Mouse (Mus musculus): Measurements from ENCODE around the gene Trip6.

The Trip6 gene

DNA sequence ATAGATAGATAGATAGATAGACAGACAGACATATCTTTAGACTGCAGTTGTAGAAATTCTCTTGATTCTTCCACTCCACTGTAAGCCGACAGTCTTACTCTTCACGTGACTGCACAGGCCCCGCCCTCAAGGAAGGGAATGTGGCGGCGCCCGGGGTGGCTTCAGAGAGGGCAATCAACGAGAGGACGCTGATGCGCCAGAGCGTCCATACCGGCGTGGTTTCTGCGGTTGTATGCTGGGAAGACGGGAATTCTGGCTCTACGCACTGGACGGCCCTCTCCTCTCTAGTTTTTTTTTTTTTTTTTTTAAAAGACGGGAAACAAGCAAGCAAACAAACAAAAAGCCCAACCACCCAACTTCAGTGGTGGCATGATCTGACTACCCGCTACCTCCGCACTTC lies 24.1 kb upstream of the Trip6 start:
- peak; percentile 86 for DNase-seq

DNA sequence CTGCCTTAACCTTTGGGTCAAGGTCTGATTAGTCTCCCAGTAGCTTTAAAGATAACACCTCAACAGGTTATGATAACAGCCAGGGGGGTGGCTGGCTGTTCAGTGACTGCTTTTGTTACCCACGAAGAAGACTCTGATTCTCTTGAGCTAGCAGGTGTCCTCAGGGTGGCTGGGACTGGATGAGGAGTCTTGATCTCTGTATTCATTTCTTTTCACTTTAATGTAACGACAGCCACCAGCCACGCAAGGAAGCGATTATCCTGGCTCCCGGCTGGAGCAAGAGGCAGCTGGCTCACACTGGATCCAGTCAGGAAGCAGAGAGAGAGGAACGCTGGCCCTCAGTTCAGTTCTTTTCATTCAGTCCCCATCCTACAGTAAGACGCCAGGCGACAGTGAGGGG lies 23.0 kb upstream of the Trip6 start:
- DNase-seq = no peak

GRCm38 (mm10) chr5:137335066-137335465 lies 20.9 kb upstream of the Trip6 start:
- DNase-seq = no peak

GRCm38 (mm10) chr5:137334317-137334716 lies 20.1 kb upstream of the Trip6 start:
- DNase-seq = no peak

- DNase-seq = peak; percentile 96
These were observed 19.4 kb upstream of the Trip6 start, which contains the start of gene Slc12a9 for GRCm38 (mm10) chr5:137333512-137334174. Gene Slc12a9, minus strand, starts transcription at chr5:137333597.

GRCm38 (mm10) chr5:137332857-137333511 lies 18.8 kb upstream of the Trip6 start:
- no peak for DNase-seq

DNA sequence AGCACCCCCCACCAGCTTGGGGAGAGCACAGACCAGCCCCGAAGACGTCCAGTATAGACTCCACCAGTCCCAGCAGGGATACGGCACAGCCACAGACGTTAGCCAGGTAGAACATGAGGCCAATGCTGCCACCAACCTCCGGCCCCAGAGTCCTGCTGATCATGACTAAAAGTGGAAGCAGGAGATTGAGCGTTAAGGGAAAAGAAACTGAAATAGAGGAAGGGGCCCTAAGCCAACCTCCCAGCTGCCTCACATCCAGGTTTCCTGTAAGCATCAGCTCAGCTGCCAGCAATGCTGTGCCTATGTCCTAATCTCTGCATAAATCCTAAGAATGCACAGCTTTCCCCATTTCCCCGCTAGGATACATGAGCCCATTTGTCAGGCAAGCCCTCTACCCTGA lies 16.7 kb upstream of the Trip6 start:
- no peak for DNase-seq

- no peak for DNase-seq
These were observed 6.8 kb upstream of the Trip6 start for GRCm38 (mm10) chr5:137320996-137321395.

- DNase-seq = no peak
These were observed 4.4 kb upstream of the Trip6 start for GRCm38 (mm10) chr5:137318570-137318969.

DNA sequence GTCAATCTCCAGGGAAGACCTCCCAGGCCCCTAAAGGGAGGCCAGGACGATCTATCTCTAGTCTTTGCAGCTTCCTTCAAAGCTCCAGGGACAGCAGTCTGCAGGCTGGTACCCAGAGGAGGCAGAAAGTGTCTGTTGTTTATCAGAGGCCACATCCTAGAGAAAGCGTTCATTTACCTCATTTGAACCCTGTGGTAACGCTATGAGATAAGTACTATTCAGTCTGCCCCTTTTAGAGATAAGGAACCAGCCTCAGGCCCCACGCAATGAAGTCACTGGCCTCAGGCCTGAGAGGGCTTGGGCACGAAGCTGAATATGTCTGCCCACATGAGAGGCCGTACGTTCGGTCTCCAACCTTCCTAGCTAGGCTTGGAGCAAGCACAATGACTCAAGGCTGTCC lies 3.2 kb upstream of the Trip6 start:
- DNase-seq = no peak

- DNase-seq = no peak
These were observed 1.1 kb upstream of the Trip6 start for GRCm38 (mm10) chr5:137315084-137315903.

DNA sequence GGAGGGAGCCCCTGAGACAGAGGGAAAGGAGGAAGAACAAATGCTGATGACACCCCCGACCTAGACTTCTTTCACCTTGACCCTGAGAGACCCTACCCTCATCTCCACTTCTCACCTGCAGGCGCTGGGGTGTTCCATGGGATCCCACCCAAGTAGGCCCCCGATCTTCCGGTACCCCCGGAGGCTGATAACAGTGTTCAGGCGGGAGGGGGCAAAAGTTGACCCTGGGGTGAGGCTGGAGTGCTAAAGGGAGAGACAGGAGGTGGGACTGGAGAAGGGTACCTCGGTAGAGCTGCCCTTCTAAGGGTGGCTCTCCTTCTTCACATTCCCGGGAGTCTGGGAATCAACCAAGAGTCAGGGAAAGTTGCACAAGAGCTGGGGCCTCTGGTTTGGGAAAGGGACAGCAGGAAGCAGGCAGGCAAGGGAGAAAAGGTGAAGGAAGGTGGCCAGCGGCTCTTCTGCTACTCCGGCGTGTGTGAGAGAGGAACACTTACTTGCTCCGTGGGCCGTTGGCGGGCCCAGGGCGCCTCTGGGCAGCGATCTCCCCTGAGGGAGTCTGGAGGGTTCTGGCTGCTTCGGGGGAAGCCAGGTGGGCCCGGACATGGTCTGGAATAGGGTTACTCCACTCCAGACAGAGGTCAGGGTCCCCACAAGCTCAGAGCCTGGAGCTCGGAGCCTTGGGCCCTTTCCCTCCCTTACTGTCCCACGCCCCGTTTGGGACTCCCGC lies 575 bp downstream of the Trip6 start:
- DNase-seq = no peak

- no peak for DNase-seq
These were observed 5.8 kb downstream of the Trip6 start for GRCm38 (mm10) chr5:137308356-137308755.

DNA sequence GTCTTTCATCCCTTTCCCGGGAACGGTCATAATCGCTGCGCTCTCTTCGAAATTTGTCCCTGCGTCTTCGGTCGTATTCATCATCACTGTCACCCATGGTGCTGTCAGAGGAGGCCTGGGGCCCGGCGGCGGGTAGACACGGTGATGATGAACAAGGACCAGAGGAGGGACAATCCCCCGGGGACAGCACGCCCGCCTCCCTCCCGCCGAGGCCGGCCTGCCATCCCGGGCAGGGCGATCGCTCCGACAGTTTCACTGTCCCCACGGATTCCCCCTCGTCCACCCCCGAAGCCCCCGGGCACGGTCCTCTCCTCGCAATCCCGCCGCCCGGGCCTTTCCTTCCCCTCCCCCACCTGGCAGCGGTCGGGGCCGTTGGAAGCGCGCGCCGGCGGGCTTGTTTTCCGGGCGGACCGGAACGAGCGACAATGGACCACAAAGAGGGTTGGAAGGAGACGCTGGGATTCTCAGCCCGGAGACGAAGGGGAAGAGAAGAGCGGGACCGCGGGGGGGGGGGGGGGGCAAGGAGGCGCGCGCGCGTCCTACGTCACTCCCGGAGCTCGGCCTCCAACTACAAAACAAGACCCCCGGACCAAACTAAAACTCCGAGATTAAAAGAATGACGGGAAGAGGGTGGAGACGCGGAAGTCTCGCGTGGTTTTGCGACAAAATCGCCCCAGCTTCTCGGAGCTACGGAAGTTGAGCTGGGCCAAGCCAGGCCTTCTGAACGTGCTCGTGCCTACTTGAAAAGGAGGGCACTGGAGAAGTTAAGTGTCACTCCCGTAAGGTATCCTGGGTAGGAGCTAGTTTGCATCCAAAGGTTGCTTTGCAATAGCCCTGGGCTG lies 6.9 kb downstream of the Trip6 start, which contains the start of gene Srrt:
Gene Srrt, minus strand, starts transcription at position 604 of the 842 bp plus-strand sequence.
- peak; percentile 86 for DNase-seq

DNA sequence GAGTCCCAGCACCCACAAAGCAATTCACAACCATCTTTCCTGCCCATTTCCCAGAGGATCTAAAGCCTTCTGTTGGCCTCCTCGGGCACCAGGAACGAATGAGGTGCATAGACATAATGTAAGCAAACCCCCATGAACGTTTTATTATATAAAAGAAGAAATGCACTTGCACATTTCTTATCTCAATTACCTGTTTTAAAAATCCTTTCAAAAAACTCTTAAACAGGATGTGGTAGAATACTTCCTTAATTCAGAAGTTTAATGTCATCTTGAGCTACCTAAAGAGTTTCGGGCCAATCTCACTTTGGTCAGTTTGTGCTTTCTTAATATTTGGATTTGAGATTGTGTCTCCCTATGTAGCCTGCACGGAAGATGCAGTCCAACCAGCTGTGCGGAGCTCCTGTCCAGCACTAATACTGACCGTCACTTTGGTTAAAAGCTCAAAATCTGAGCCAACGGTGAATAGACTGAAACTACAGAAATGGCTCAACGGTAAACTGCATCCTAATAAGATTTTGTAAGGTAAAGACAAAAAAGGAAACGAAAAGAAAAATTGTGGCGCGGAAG lies 7.7 kb downstream of the Trip6 start:
- no peak for DNase-seq

GRCm38 (mm10) chr5:137305822-137306221 lies 8.4 kb downstream of the Trip6 start:
- no peak for DNase-seq

DNA sequence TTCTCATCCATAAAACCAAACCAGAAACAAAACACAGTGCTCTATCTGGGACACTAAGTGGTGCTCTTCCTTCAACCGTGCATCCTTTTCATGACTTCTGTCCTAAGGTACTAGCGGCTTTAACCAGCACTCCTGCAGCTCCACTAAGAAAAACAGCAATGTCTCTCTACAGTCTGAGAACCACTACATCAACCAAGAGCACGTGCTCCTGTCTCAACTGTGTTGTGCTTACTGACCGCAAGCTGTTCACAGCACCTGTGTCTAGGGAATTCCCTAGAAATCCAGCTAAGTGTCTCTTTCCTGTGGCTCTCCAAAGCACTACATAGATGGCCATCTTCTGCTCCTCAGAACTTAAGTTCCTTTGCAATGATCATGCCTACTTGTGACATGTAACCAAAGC lies 9.4 kb downstream of the Trip6 start:
- no peak for DNase-seq

DNA sequence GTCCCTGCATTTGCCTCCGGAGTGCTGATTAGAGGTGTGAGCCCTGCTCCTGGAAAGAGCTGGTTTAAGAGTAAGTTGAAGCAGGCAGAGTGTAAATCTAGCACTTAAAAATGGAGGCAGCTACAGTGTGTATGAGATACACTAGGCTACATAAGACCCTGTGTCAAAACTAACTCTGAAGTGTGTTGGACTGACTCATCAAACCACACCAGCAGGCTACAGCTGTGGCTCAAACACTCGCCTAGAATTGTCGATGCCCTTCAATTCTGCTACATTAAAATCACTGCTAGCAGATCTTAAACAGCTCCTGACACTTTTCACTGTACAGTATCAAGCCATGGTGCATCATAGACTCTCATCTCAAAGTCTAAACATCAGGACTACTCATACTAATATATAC lies 10.0 kb downstream of the Trip6 start:
- no peak for DNase-seq

- DNase-seq = no peak
These were observed 10.6 kb downstream of the Trip6 start for GRCm38 (mm10) chr5:137303609-137304008.

DNA sequence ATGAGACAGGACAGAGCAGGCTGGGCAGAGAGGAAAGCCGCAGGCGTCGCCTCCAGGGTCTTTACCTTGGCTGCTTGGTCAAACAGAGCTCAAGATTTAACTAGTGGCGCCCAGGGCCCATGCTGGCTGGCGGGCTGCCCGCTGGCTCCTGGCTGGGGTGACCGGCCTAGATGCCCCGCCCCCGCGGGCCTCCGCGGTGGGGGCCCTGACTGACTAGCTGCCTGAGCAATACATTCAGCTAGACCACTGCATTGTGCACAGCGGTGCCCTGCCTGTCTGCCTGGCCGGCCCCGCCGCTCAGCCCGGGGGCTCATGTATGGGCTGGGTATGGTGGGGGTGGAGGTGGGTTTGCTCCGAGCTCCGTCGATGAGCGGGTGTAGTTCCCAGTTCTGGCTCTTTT lies 13.0 kb downstream of the Trip6 start:
- no peak for DNase-seq

GRCm38 (mm10) chr5:137299240-137299639 lies 15.0 kb downstream of the Trip6 start:
- DNase-seq = no peak

DNA sequence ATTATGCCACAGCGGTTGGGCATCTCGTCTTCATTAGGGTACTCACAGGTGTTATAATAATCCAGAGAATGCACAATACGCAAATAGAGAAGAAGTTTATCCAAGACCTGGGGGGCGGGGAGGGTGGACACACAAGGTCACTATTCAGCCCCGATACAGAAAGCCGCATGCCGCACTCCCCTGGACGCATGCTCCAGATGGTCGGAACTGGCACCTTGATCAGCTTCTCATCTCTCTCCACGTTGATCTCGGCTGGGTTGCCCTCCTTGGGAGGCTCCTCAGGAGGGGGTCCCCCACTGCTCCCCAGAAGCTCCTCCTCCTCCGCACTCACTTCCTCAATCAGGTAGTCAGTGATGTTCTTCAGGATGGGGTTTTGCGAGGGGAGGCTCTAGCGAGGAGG lies 17.1 kb downstream of the Trip6 start:
- no peak for DNase-seq

Data from cerebellum, adult 8-10 months (tissue).